Comparison of ENCODE assay signal across 21 mouse cellular contexts in genomic region chr17:33891892-33892291, GRCm38 (mm10). TPM values are rescaled to one million over a fixed set of nuclear protein-coding genes. Genes with fewer than 3 reads are reported as not detected.
DNase-seq lines count a peak whose midpoint lies in the region; ATAC-seq and TF ChIP-seq lines count a peak whose summit lies in the region.
"Not testable (repeated sequence)": the region's sequence is repeated elsewhere in the genome, so short reads cannot be mapped to it uniquely, and the experiment has no call there.
"Had no signal": no experiment of that assay in that cellular context is flagged by ENCODE, and none has a peak within 500 bp of the region (broad histone marks: within the 10 kb centered on the region; RNA-seq: fewer than 3 reads in every experiment).

No protein-coding gene starts in this region.

- POLR2A ChIA-PET in Patski (lab: Charles Lee), result not testable (repeated sequence)

- dilution Hi-C loops in CH12.LX (cut with MboI; ENCODE audit: extremely low pct_ligation_motif_present, extremely low pct_unique_long_range_greater_than_20kb, low sequenced_read_pairs), result not testable (repeated sequence)

- TF ChIP-seq RAD21 in CH12.LX (IDR thresholded peaks at IDR 0.05; ENCODE audit: low read depth, low read length), result not testable (repeated sequence)

- in situ Hi-C loops in CH12.LX (cut with MboI; ENCODE audit: low pct_ligation_motif_present, low pct_unique_long_range_greater_than_20kb, low sequenced_read_pairs); Patski (cut with MboI; ENCODE audit: low pct_unique_long_range_greater_than_20kb): not testable (repeated sequence)

- not testable (repeated sequence) for H3K4me2 ChIP-seq in CH12.LX (ENCODE audit: insufficient read depth, low read depth, poor library complexity, severe bottlenecking); lung, postnatal 0 days (replicated peaks; ENCODE audit: low read depth, low read length)

- peak in 1 of 2 experiments; percentile 14; a peak in 1 of 4 replicates for TF ChIP-seq CTCF in CH12.LX (conservative IDR thresholded peaks at IDR 0.05 in 1 of 2, IDR thresholded peaks at IDR 0.05 in 1 of 2; ENCODE audit: low read depth in 2 of 2, low read length in 2 of 2)
- TF ChIP-seq CTCF in Patski (IDR thresholded peaks at IDR 0.05), result peak; percentile 61
- peak; percentile 58 for TF ChIP-seq CTCF in layer of hippocampus, adult 2 months (conservative IDR thresholded peaks at IDR 0.05)
- 0 out of 2 replicates have a peak, but pooled peaks have one; percentile 3 for TF ChIP-seq CTCF in lung, postnatal 0 days (IDR thresholded peaks at IDR 0.05)
- peak; percentile 7; the same call in 1 of the 2 replicates for TF ChIP-seq CTCF in small intestine, adult 2 months (IDR thresholded peaks at IDR 0.05; ENCODE audit: extremely low read depth, insufficient read length, insufficient replicate concordance, low read depth, low read length)

- TF ChIP-seq EP300 in CH12.LX (IDR thresholded peaks at IDR 0.05; ENCODE audit: low read length); lung, postnatal 0 days (IDR thresholded peaks at IDR 0.05): not testable (repeated sequence)

- not testable (repeated sequence) for H3K27me3 ChIP-seq in CH12.LX (replicated peaks); Patski; lung, postnatal 0 days (replicated peaks; ENCODE audit: insufficient read depth, low read length); small intestine, adult 2 months (ENCODE audit: control insufficient read depth, insufficient read depth, low read length)

- not testable (repeated sequence) for H3K9me3 ChIP-seq in CH12.LX (replicated peaks; ENCODE audit: low read length); lung, postnatal 0 days (ENCODE audit: low read length)

- CTCF ChIA-PET in Patski (lab: Charles Lee), result not testable (repeated sequence)

- peaks cover 27% of the 10 kb centered on the region for H3K79me2 ChIP-seq in CH12.LX (replicated peaks; ENCODE audit: control insufficient read depth, extremely low read depth, insufficient read depth, poor library complexity, severe bottlenecking)

- not testable (repeated sequence) for H3K36me3 ChIP-seq in CH12.LX (replicated peaks in 1 of 2; ENCODE audit: control insufficient read depth in 1 of 2, insufficient read depth in 1 of 2, low read length in 1 of 2); lung, postnatal 0 days (ENCODE audit: insufficient read depth, low read length); small intestine, adult 2 months (ENCODE audit: control insufficient read depth, insufficient read depth, low read length)

- not testable (repeated sequence) for H3K27ac ChIP-seq in CH12.LX (ENCODE audit: insufficient read depth, low read depth); layer of hippocampus, adult 2 months; lung, postnatal 0 days (ENCODE audit: low read length); small intestine, adult 2 months (ENCODE audit: insufficient read depth, low read depth, low read length)

- 64% methylated on average over 6 of the region's 6 CpGs for WGBS in lung, postnatal 0 days
- 55% methylated on average over 6 of the region's 6 CpGs for WGBS in small intestine, adult 2 months

- not testable (repeated sequence) for ATAC-seq in Patski; lung, postnatal 0 days

- not testable (repeated sequence) for H3K4me3 ChIP-seq in CH12.LX (replicated peaks in 1 of 3; ENCODE audit: low read depth in 2 of 3, low read length in 2 of 3, poor library complexity in 1 of 3); layer of hippocampus, adult 2 months; lung, postnatal 0 days (ENCODE audit: low read depth, low read length); small intestine, adult 2 months (ENCODE audit: low read depth, low read length)

- peaks cover 0 to 11% of the 10 kb centered on the region in 2 experiments; a peak in 1 of 4 replicates for H3K4me1 ChIP-seq in CH12.LX (ENCODE audit: control insufficient read depth in 1 of 2, insufficient read depth in 2 of 2)
- H3K4me1 ChIP-seq in lung, postnatal 0 days (ENCODE audit: insufficient read depth, low read depth, low read length); small intestine, adult 2 months (ENCODE audit: control insufficient read depth, insufficient read depth, insufficient read length, low read length): not testable (repeated sequence)

- TF ChIP-seq POLR2A in CH12.LX (IDR thresholded peaks at IDR 0.05; ENCODE audit: low read depth, low read length); small intestine, adult 2 months (IDR thresholded peaks at IDR 0.05; ENCODE audit: low read depth, low read length): not testable (repeated sequence)

- H3K9ac ChIP-seq in CH12.LX (ENCODE audit: insufficient read depth, low read depth); lung, postnatal 0 days (replicated peaks; ENCODE audit: low read depth): not testable (repeated sequence)

- DNase-seq in CH12.LX (ENCODE audit: extremely low read depth); Patski (ENCODE audit: low read depth, low spot score); layer of hippocampus, adult 2 months (ENCODE audit: low spot score in 2 of 2); lung, postnatal 0 days (ENCODE audit: low spot score): not testable (repeated sequence)
- peak; percentile 51 for DNase-seq in cerebellum, adult 9-10 months
- DNase-seq in induced T-regulatory cell, adult 2 months (ENCODE audit: low read depth), result peak; percentile 28

TF ChIP-seq in CH12.LX, 34 proteins besides CTCF, POLR2A, EP300 and RAD21:
- TF ChIP-seq TBP (conservative IDR thresholded peaks at IDR 0.05; ENCODE audit: low read depth, low read length), result peak; percentile 51; the same call in 1 of the 2 replicates

RNA-seq across cellular contexts. Expression of gene Kifc1, which starts 1.4 kb away (rescaled TPM):
- 22.3 and 23.0 TPM in 2 replicates for total RNA-seq in CH12.LX (2012; rRNA removed)
- 15.2 and 16.0 TPM in 2 replicates for total RNA-seq in CH12.LX (2014; rRNA removed)
- polyA plus RNA-seq in CH12.LX (2012; ENCODE audit: insufficient read length, low read depth), result 41.2 and 46.6 TPM in 2 replicates
- polyA plus RNA-seq in Patski (2021), result 54.0 TPM
- 1 to 10 TPM; 1.8 to 3.0 TPM for total RNA-seq in layer of hippocampus, adult 2 months (2021)
- polyA plus RNA-seq in lung, postnatal 0 days (2015; fragmentation: Nextera tagmentation; extraction: Ambion mirVana), result 0.37 and 1.0 TPM in 2 replicates
- polyA plus RNA-seq in small intestine, adult 2 months (2012; rRNA removed), result 3.9 and 7.5 TPM in 2 replicates

RNA-seq across cellular contexts. Expression of gene Platr17, which starts 13.0 kb away (rescaled TPM):
- not detected in 2 replicates for total RNA-seq in CH12.LX (2012; rRNA removed)
- total RNA-seq in CH12.LX (2014; rRNA removed), result not detected in 2 replicates
- polyA plus RNA-seq in CH12.LX (2012; ENCODE audit: insufficient read length, low read depth), result not detected in 2 replicates
- not detected for polyA plus RNA-seq in Patski (2021)
- under 1 TPM; 0.61 to 0.64 TPM for total RNA-seq in layer of hippocampus, adult 2 months (2021)
- 0.29 and 0.55 TPM in 2 replicates for polyA plus RNA-seq in lung, postnatal 0 days (2015; fragmentation: Nextera tagmentation; extraction: Ambion mirVana)
- polyA plus RNA-seq in small intestine, adult 2 months (2012; rRNA removed), result not detected in 2 replicates
- total RNA-seq: adrenal gland, adult 8-10 months; adrenal gland, postnatal 36 days; gastrocnemius, adult 18-20 months; gastrocnemius, postnatal 25 days; heart, postnatal 36 days had no signal
- polyA plus RNA-seq: forebrain, embryonic 12.5 days; heart, postnatal 0 days had no signal

RNA-seq across cellular contexts. Expression of gene Daxx, which starts 17.3 kb away (rescaled TPM):
- 33.8 and 48.3 TPM in 2 replicates for total RNA-seq in CH12.LX (2012; rRNA removed)
- total RNA-seq in CH12.LX (2014; rRNA removed), result 31.6 and 32.3 TPM in 2 replicates
- 53.0 and 64.7 TPM in 2 replicates for polyA plus RNA-seq in CH12.LX (2012; ENCODE audit: insufficient read length, low read depth)
- polyA plus RNA-seq in Patski (2021), result 37.4 TPM
- 10 to 100 TPM; 26.1 to 32.9 TPM for total RNA-seq in layer of hippocampus, adult 2 months (2021)
- polyA plus RNA-seq in lung, postnatal 0 days (2015; fragmentation: Nextera tagmentation; extraction: Ambion mirVana), result 23.9 and 29.0 TPM in 2 replicates
- 20.7 and 48.6 TPM in 2 replicates for polyA plus RNA-seq in small intestine, adult 2 months (2012; rRNA removed)

RNA-seq across cellular contexts. Expression of gene Gm7029, which starts 18.3 kb away (rescaled TPM):
- total RNA-seq in CH12.LX (2012; rRNA removed) (not detected in 2 replicates), CH12.LX (2014; rRNA removed) (not detected in 2 replicates)
- polyA plus RNA-seq in CH12.LX (2012; ENCODE audit: insufficient read length, low read depth) (not detected in 2 replicates), Patski (2021) (not detected)
- not detected for total RNA-seq in layer of hippocampus, adult 2 months (2021)
- polyA plus RNA-seq in lung, postnatal 0 days (2015; fragmentation: Nextera tagmentation; extraction: Ambion mirVana), result not detected in 2 replicates
- not detected in 2 replicates for polyA plus RNA-seq in small intestine, adult 2 months (2012; rRNA removed)
- total RNA-seq: adrenal gland, adult 8-10 months; adrenal gland, postnatal 36 days; gastrocnemius, adult 18-20 months; gastrocnemius, postnatal 25 days; granulocyte monocyte progenitor cell, adult 5-6 weeks; heart, postnatal 36 days had no signal
- polyA plus RNA-seq: embryonic facial prominence, embryonic 13.5 days; forebrain, embryonic 12.5 days; forebrain, embryonic 16.5 days; heart, embryonic 13.5 days; heart, postnatal 0 days; hindbrain, embryonic 11.5 days; hindbrain, embryonic 15.5 days; inflammation-experienced regulatory T-cells, adult 6 months had no signal

RNA-seq across cellular contexts. Expression of gene Tapbp, which starts 23.8 kb away (rescaled TPM):
- 114 and 134 TPM in 2 replicates for total RNA-seq in CH12.LX (2012; rRNA removed)
- total RNA-seq in CH12.LX (2014; rRNA removed), result 44.3 and 45.3 TPM in 2 replicates
- polyA plus RNA-seq in CH12.LX (2012; ENCODE audit: insufficient read length, low read depth), result 96.7 and 116 TPM in 2 replicates
- 155 TPM for polyA plus RNA-seq in Patski (2021)
- 10 to 100 TPM; 30.2 to 40.1 TPM for total RNA-seq in layer of hippocampus, adult 2 months (2021)
- 102 and 113 TPM in 2 replicates for polyA plus RNA-seq in lung, postnatal 0 days (2015; fragmentation: Nextera tagmentation; extraction: Ambion mirVana)
- 151 and 367 TPM in 2 replicates for polyA plus RNA-seq in small intestine, adult 2 months (2012; rRNA removed)
